27 mouse cellular contexts compared by ENCODE assay signal in genomic region chr9:23295569-23295968, GRCm38 (mm10).
DNase-seq lines count a peak whose midpoint lies in the region; ATAC-seq and TF ChIP-seq lines count a peak whose summit lies in the region.
"Had no signal": no experiment of that assay in that cellular context is flagged by ENCODE, and none has a peak within 500 bp of the region (broad histone marks: within the 10 kb centered on the region; RNA-seq: fewer than 3 reads in every experiment).

No protein-coding gene starts in this region.

- peak; percentile 83 for ATAC-seq in forebrain, embryonic 15.5 days (replicated peaks)
- no peak for ATAC-seq in forebrain, embryonic 12.5 days (ENCODE audit: low FRiP score)
- ATAC-seq: CD4-positive, CD25-positive, alpha-beta regulatory T cell, adult 4 months; hindbrain, embryonic 16.5 days; intestine, embryonic 15.5 days had no signal

- H3K9ac ChIP-seq in forebrain, embryonic 15.5 days (replicated peaks), result no peak overlapping the region
- no peak overlapping the region for H3K9ac ChIP-seq in forebrain, embryonic 12.5 days
- H3K9ac ChIP-seq: embryonic facial prominence, embryonic 12.5 days; embryonic facial prominence, embryonic 15.5 days; heart, embryonic 12.5 days; heart, embryonic 15.5 days; hindbrain, embryonic 13.5 days; intestine, embryonic 15.5 days had no signal

- no peaks in the 10 kb centered on the region for H3K9me3 ChIP-seq in forebrain, embryonic 15.5 days
- no peaks in the 10 kb centered on the region for H3K9me3 ChIP-seq in forebrain, embryonic 12.5 days
- H3K9me3 ChIP-seq in limb, embryonic 10.5 days (replicated peaks), result no peaks in the 10 kb centered on the region
- H3K9me3 ChIP-seq: embryonic facial prominence, embryonic 12.5 days; embryonic facial prominence, embryonic 15.5 days; heart, embryonic 12.5 days; heart, embryonic 15.5 days; hindbrain, embryonic 10.5 days; hindbrain, embryonic 13.5 days; intestine, embryonic 15.5 days had no signal

- no peak overlapping the region for H3K4me3 ChIP-seq in forebrain, embryonic 15.5 days
- no peak overlapping the region for H3K4me3 ChIP-seq in forebrain, embryonic 12.5 days (replicated peaks)
- no peak overlapping the region for H3K4me3 ChIP-seq in brown adipose tissue, adult 24 weeks (ENCODE audit: insufficient read depth, low read depth, low read length)
- H3K4me3 ChIP-seq in limb, embryonic 10.5 days, result no peak overlapping the region
- H3K4me3 ChIP-seq: embryonic facial prominence, embryonic 12.5 days; embryonic facial prominence, embryonic 15.5 days; heart, embryonic 12.5 days; heart, embryonic 15.5 days; hindbrain, embryonic 10.5 days; hindbrain, embryonic 13.5 days; intestine, embryonic 15.5 days had no signal

- peak; percentile 66 for DNase-seq in brain, embryonic 14.5 days (ENCODE audit: low read depth)
- DNase-seq in skeletal muscle tissue, adult 2 months (ENCODE audit: low read depth, low spot score), result peak; percentile 27
- DNase-seq in limb, embryonic 10.5 days (ENCODE audit: low spot score), result no peak
- DNase-seq: adrenal gland, adult 2 months; adrenal gland, postnatal 14 days; cerebellum, adult 18-20 months; cerebellum, adult 9-10 months; cerebellum, postnatal 14 days; gastrocnemius, postnatal 10 days; gastrocnemius, postnatal 36 days; heart, adult 18-20 months; heart, postnatal 10 days; heart, postnatal 36 days; kidney, adult 11 months; kidney, adult 8-10 months had no signal

- no peak for TF ChIP-seq CTCF in brain, embryonic 14.5 days (IDR thresholded peaks at IDR 0.05; ENCODE audit: borderline replicate concordance, extremely low read depth, insufficient read depth, insufficient read length)

- no peak overlapping the region for H3K4me2 ChIP-seq in forebrain, embryonic 15.5 days (replicated peaks)
- H3K4me2 ChIP-seq in forebrain, embryonic 12.5 days, result no peak overlapping the region
- H3K4me2 ChIP-seq: embryonic facial prominence, embryonic 12.5 days; embryonic facial prominence, embryonic 15.5 days; heart, embryonic 12.5 days; heart, embryonic 15.5 days; hindbrain, embryonic 13.5 days; intestine, embryonic 15.5 days had no signal

- TF ChIP-seq POLR2A in brain, embryonic 14.5 days (IDR thresholded peaks at IDR 0.05; ENCODE audit: borderline replicate concordance, extremely low read depth, insufficient read depth, insufficient read length, poor library complexity, severe bottlenecking), result no peak

- 48% methylated on average over 6 of the region's 6 CpGs for WGBS in forebrain, embryonic 15.5 days
- 83% methylated on average over 6 of the region's 6 CpGs for WGBS in forebrain, embryonic 12.5 days
- 87% methylated on average over 6 of the region's 6 CpGs for WGBS in limb, embryonic 10.5 days

- no peaks in the 10 kb centered on the region for H3K27me3 ChIP-seq in forebrain, embryonic 15.5 days
- H3K27me3 ChIP-seq in forebrain, embryonic 12.5 days, result no peaks in the 10 kb centered on the region
- H3K27me3 ChIP-seq in limb, embryonic 10.5 days (ENCODE audit: low read depth, poor library complexity, severe bottlenecking), result peaks cover 40% of the 10 kb centered on the region
- H3K27me3 ChIP-seq: embryonic facial prominence, embryonic 12.5 days; embryonic facial prominence, embryonic 15.5 days; heart, embryonic 12.5 days; heart, embryonic 15.5 days; hindbrain, embryonic 13.5 days; intestine, embryonic 15.5 days had no signal

- H3K36me3 ChIP-seq in forebrain, embryonic 15.5 days, result no peaks in the 10 kb centered on the region
- no peaks in the 10 kb centered on the region for H3K36me3 ChIP-seq in forebrain, embryonic 12.5 days (replicated peaks)
- H3K36me3 ChIP-seq in limb, embryonic 10.5 days, result no peaks in the 10 kb centered on the region
- H3K36me3 ChIP-seq: embryonic facial prominence, embryonic 12.5 days; embryonic facial prominence, embryonic 15.5 days; heart, embryonic 12.5 days; heart, embryonic 15.5 days; hindbrain, embryonic 10.5 days; hindbrain, embryonic 13.5 days; intestine, embryonic 15.5 days had no signal

- peaks cover 10% of the 10 kb centered on the region for H3K4me1 ChIP-seq in forebrain, embryonic 15.5 days
- no peaks in the 10 kb centered on the region for H3K4me1 ChIP-seq in forebrain, embryonic 12.5 days
- peaks cover 5% of the 10 kb centered on the region; the same call in 1 of the 2 replicates for H3K4me1 ChIP-seq in brown adipose tissue, adult 24 weeks (ENCODE audit: control insufficient read depth, insufficient read depth, insufficient read length, low read length)
- peaks cover 10% of the 10 kb centered on the region; the same call in 1 of the 2 replicates for H3K4me1 ChIP-seq in limb, embryonic 10.5 days
- H3K4me1 ChIP-seq: heart, embryonic 15.5 days; hindbrain, embryonic 10.5 days; hindbrain, embryonic 13.5 days; intestine, embryonic 15.5 days had no signal

- peak overlapping the region; percentile 67 for H3K27ac ChIP-seq in forebrain, embryonic 15.5 days (replicated peaks)
- no peak overlapping the region for H3K27ac ChIP-seq in forebrain, embryonic 12.5 days
- peak overlapping the region; percentile 28 for H3K27ac ChIP-seq in brown adipose tissue, adult 24 weeks (replicated peaks; ENCODE audit: low read depth, low read length)
- H3K27ac ChIP-seq in limb, embryonic 10.5 days, result no peak overlapping the region
- H3K27ac ChIP-seq: embryonic facial prominence, embryonic 12.5 days; embryonic facial prominence, embryonic 15.5 days; heart, embryonic 15.5 days; hindbrain, embryonic 10.5 days; hindbrain, embryonic 13.5 days; intestine, embryonic 15.5 days had no signal

Comparison
In these comparisons a context has a peak if more than half of its experiments do, and no peak if none do; other contexts are left out.
1. H3K27ac ChIP-seq: peak in forebrain, embryonic 15.5 days (single experiment) and brown adipose tissue, adult 24 weeks (single experiment); none in forebrain, embryonic 12.5 days (single experiment) and limb, embryonic 10.5 days (single experiment).